Mouse (Mus musculus) hindbrain, postnatal 0 days (tissue): Measurements from ENCODE around the gene Gimap5. TPM values are rescaled to one million over a fixed set of nuclear protein-coding genes. Genes with fewer than 3 reads are reported as not detected.

Source experiments
- ATAC-seq: fragments of 200-750 bp; cut with Nextera tagmentation; 2 replicates; pipeline ENCODE4 v1.8.0; 2017; ENCODE audit warnings: mild to moderate bottlenecking, moderate TSS enrichment, moderate library complexity
- DNase-seq: peaks from one replicate; pipeline ENCODE4 v3.0.0-alpha.2; 2015; ENCODE audit warnings: low spot score
- H3K27ac ChIP-seq: fragments of 300-500 bp; sonication (generic); 2 replicates; pipeline ENCODE4 v1.5.1; 2014; ENCODE audit warnings: mild to moderate bottlenecking
- H3K27me3 ChIP-seq: fragments of 300-500 bp; sonication (generic); 2 replicates; pipeline ENCODE4 v1.6.1; 2014; ENCODE audit warnings: low read length, mixed read lengths; ENCODE audit not compliant: insufficient read depth
- H3K36me3 ChIP-seq: fragments of 300-500 bp; sonication (generic); 2 replicates; pipeline ENCODE4 v1.6.1; 2014; ENCODE audit warnings: low read length, mixed read lengths; ENCODE audit not compliant: insufficient read depth
- H3K4me1 ChIP-seq: fragments of 300-500 bp; sonication (generic); 2 replicates; pipeline ENCODE4 v1.6.1; 2014; ENCODE audit warnings: antibody characterized with exemption, low read length, mixed read lengths; ENCODE audit not compliant: insufficient read depth
- H3K4me2 ChIP-seq: fragments of 300-500 bp; sonication (generic); 2 replicates; pipeline ENCODE4 v1.6.1; 2014; ENCODE audit warnings: low read depth, mild to moderate bottlenecking, low read length, moderate library complexity, mixed read lengths
- H3K4me3 ChIP-seq: fragments of 300-500 bp; sonication (generic); 2 replicates; pipeline ENCODE4 v1.5.1; 2014; ENCODE audit warnings: low read length
- H3K9ac ChIP-seq: fragments of 300-500 bp; sonication (generic); replicated peaks from 2 replicates; pipeline ENCODE4 v1.6.1; 2014; ENCODE audit warnings: mild to moderate bottlenecking, low read length, moderate library complexity, mixed read lengths
- H3K9me3 ChIP-seq: fragments of 300-500 bp; sonication (generic); 2 replicates; pipeline ENCODE4 v1.6.1; 2016; ENCODE audit warnings: low read length, mixed read lengths
- CTCF ChIP-seq: IDR thresholded peaks from 2 replicates; pipeline ENCODE4 v1.5.1; 2016; ENCODE audit warnings: antibody characterized with exemption, control low read depth, low read depth
- WGBS: fragments of 180-500 bp; shearing (Covaris S2); extraction: QIAGEN DNeasy Blood & Tissue Kit; methylation state at CpG from one replicate; pipeline ENCODE4 v1.1.7; 2014; 5-methylcytosine and 5-hydroxymethylcytosine counted together
- polyA plus RNA-seq: library from polyadenylated mRNA; unstranded; fragments of >200 nt; fragmentation: Nextera tagmentation; extraction: Ambion mirVana; gene quantifications from 2 replicates; pipeline ENCODE4 v1.2.1, GENCODE M21; 2015
- total RNA-seq: library from RNA; depleted of rRNA; stranded (reverse); fragments of >200 nt; gene quantifications from 2 replicates; pipeline ENCODE4 v1.2.3, GENCODE M21; 2014; rRNA removed

Gene Gimap5
- total and polyA plus RNA-seq, 2 experiments from 2014 or later: 0.68 to 2.4 TPM

- DNase-seq (peak; percentile 86), ATAC-seq (peak; percentile 74)
- Histone ChIP-seq H3K27ac (no peak overlapping the region), H3K4me1 (no peaks in the 10 kb centered on the region), H3K9ac (no peak overlapping the region), H3K9me3 (no peaks in the 10 kb centered on the region), H3K36me3 (no peaks in the 10 kb centered on the region), H3K4me2 (no peak overlapping the region), H3K4me3 (no peak overlapping the region), H3K27me3 (no peaks in the 10 kb centered on the region)
- TF ChIP-seq CTCF: peak; percentile 90
- 12% methylated on average over 8 of the region's 8 CpGs for WGBS
These were observed 26.0 kb downstream of the Gimap5 start for GRCm38 (mm10) chr6:48772030-48772429.

GRCm38 (mm10) chr6:48784406-48784805 is 38.4 kb downstream of the Gimap5 start:
- Histone ChIP-seq H3K9me3 (no peaks in the 10 kb centered on the region), H3K36me3 (no peaks in the 10 kb centered on the region), H3K4me1 (no peaks in the 10 kb centered on the region), H3K4me3 (no peak overlapping the region), H3K9ac (no peak overlapping the region), H3K27me3 (no peaks in the 10 kb centered on the region), H3K4me2 (no peak overlapping the region), H3K27ac (no peak overlapping the region)
- 84% methylated on average over 1 of the region's 1 CpGs for WGBS
- no peak for ATAC-seq
- no peak for DNase-seq
- TF ChIP-seq CTCF: no peak

- TF ChIP-seq CTCF: no peak
- Histone ChIP-seq H3K4me2 (no peak overlapping the region), H3K4me3 (no peak overlapping the region), H3K9ac (no peak overlapping the region), H3K4me1 (no peaks in the 10 kb centered on the region), H3K9me3 (no peaks in the 10 kb centered on the region), H3K36me3 (no peaks in the 10 kb centered on the region), H3K27ac (no peak overlapping the region), H3K27me3 (no peaks in the 10 kb centered on the region)
- DNase-seq: peak; percentile 24
- 71% methylated on average over 1 of the region's 1 CpGs for WGBS
- no peak for ATAC-seq
These were observed 39.2 kb downstream of the Gimap5 start for GRCm38 (mm10) chr6:48785189-48785588.

GRCm38 (mm10) chr6:48785601-48786000 is 39.6 kb downstream of the Gimap5 start:
- H3K4me2 ChIP-seq: no peak overlapping the region
- TF ChIP-seq CTCF: no peak
- H3K27me3 ChIP-seq: no peaks in the 10 kb centered on the region
- no peaks in the 10 kb centered on the region for H3K4me1 ChIP-seq
- DNase-seq (no peak), ATAC-seq (no peak)
- no peak overlapping the region for H3K4me3 ChIP-seq
- no peaks in the 10 kb centered on the region for H3K9me3 ChIP-seq
- 68% methylated on average over 2 of the region's 2 CpGs for WGBS
- no peaks in the 10 kb centered on the region for H3K36me3 ChIP-seq
- H3K27ac ChIP-seq: no peak overlapping the region
- H3K9ac ChIP-seq: no peak overlapping the region

DNA sequence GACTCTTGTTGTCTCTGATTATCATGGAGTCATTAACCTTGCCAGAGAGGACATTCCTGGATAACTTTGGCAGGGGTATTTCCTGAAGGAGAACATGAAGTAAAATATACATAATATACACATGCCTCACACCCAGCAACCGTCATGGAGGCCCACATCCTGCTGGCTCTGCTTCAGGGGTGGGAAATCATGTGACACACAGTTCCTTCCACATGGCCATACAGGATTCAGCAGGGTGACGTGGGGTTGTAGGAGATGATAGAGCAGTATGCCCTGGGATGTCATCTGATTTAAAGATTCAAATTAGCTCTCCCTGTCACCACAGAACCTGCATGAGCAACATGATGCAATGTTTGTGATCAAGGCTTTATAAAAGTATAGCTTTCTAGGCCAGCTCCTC is 41.9 kb downstream of the Gimap5 start:
- Histone ChIP-seq H3K36me3 (no peaks in the 10 kb centered on the region), H3K4me1 (no peaks in the 10 kb centered on the region), H3K9ac (no peak overlapping the region), H3K27ac (no peak overlapping the region), H3K27me3 (no peaks in the 10 kb centered on the region), H3K4me3 (no peak overlapping the region), H3K4me2 (no peak overlapping the region), H3K9me3 (no peaks in the 10 kb centered on the region)
- WGBS: 73% methylated on average over 2 of the region's 2 CpGs
- ATAC-seq (no peak), DNase-seq (no peak)
- no peak for TF ChIP-seq CTCF

- Histone ChIP-seq H3K9ac (no peak overlapping the region), H3K9me3 (no peaks in the 10 kb centered on the region), H3K4me2 (no peak overlapping the region), H3K27me3 (no peaks in the 10 kb centered on the region), H3K4me1 (no peaks in the 10 kb centered on the region), H3K27ac (no peak overlapping the region), H3K36me3 (no peaks in the 10 kb centered on the region), H3K4me3 (no peak overlapping the region)
- DNase-seq: no peak
- no peak for TF ChIP-seq CTCF
- ATAC-seq: no peak
- 88% methylated on average over 1 of the region's 1 CpGs for WGBS
These were observed 55.9 kb downstream of the Gimap5 start for GRCm38 (mm10) chr6:48801897-48802296.

DNA sequence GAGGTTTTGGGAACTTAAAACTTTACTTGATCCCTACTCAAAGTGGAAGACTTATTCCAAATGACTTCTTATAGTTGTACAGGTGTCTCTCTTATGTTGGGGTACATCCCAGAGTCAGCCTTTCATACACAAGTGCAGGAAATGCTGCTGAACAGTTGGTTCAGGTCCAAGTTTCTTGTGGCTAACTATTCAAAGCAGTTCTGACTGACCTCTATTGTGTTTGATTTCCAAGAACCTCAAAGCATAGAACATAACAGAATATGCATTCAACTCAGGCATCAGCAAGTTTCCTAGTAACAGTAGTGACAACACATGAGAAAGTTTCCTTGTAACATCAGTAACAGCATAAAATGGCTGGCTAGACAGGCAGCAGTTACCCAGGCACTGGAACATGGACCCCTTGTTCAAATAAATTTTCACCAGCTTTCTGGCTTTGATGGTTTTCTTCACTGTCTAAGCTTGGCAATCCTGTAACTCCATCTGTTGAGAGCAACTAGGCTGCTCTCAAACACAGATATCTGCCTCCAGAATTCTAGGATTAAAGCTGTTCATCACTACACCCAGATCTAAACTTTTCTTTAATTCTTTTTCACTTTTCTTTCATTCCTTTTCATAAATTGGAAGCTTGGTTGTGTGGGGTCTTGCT is 57.5 kb downstream of the Gimap5 start:
- DNase-seq (peak; percentile 46), ATAC-seq (peak; percentile 55; the same call in 1 of the 2 replicates)
- Histone ChIP-seq H3K9me3 (no peaks in the 10 kb centered on the region), H3K27me3 (no peaks in the 10 kb centered on the region), H3K4me2 (no peak overlapping the region), H3K36me3 (no peaks in the 10 kb centered on the region), H3K4me1 (no peaks in the 10 kb centered on the region), H3K27ac (peak overlapping the region; percentile 26; the same call in 1 of the 2 replicates), H3K4me3 (no peak overlapping the region), H3K9ac (no peak overlapping the region)
- TF ChIP-seq CTCF: no peak

Other genes with a start within 250 kb of the Gimap5 start
- gene Atp6v0e2, start 208.6 kb upstream of the Gimap5 start, total RNA-seq: 407 and 443 TPM in 2 replicates
- gene Atp6v0e2, start 208.6 kb upstream of the Gimap5 start, polyA plus RNA-seq: 446 and 455 TPM in 2 replicates
- 32.0 and 50.1 TPM in 2 replicates for gene Lrrc61, start 191.4 kb upstream of the Gimap5 start, total RNA-seq
- 14.2 and 15.7 TPM in 2 replicates for gene Lrrc61, start 191.4 kb upstream of the Gimap5 start, polyA plus RNA-seq
- gene Rarres2, start 173.4 kb upstream of the Gimap5 start, total RNA-seq: 2.7 and 4.3 TPM in 2 replicates
- 10.0 and 10.4 TPM in 2 replicates for gene Rarres2, start 173.4 kb upstream of the Gimap5 start, polyA plus RNA-seq
- gene Gm45021, start 156.6 kb upstream of the Gimap5 start, total RNA-seq: not detected in 2 replicates
- not detected in 2 replicates for gene Gm45021, start 156.6 kb upstream of the Gimap5 start, polyA plus RNA-seq
- 83.1 and 86.9 TPM in 2 replicates for gene Repin1, start 152.3 kb upstream of the Gimap5 start, total RNA-seq
- gene Repin1, start 152.3 kb upstream of the Gimap5 start, polyA plus RNA-seq: 40.6 and 41.2 TPM in 2 replicates
- gene Gm44965, start 152.3 kb upstream of the Gimap5 start, total RNA-seq: not detected in 2 replicates
- 0.54 TPM in 1 of 2 replicates, not detected in the other for gene Gm44965, start 152.3 kb upstream of the Gimap5 start, polyA plus RNA-seq
- 11.6 and 13.5 TPM in 2 replicates for gene Zfp775, start 144.1 kb upstream of the Gimap5 start, total RNA-seq
- 7.2 and 8.8 TPM in 2 replicates for gene Zfp775, start 144.1 kb upstream of the Gimap5 start, polyA plus RNA-seq
- gene AI854703, start 119.4 kb upstream of the Gimap5 start, total RNA-seq: 53.3 and 54.9 TPM in 2 replicates
- 29.3 and 30.2 TPM in 2 replicates for gene AI854703, start 119.4 kb upstream of the Gimap5 start, polyA plus RNA-seq
- gene Gimap8, start 99.0 kb upstream of the Gimap5 start, total RNA-seq: 0.72 and 1.3 TPM in 2 replicates
- 0.40 and 0.49 TPM in 2 replicates for gene Gimap8, start 99.0 kb upstream of the Gimap5 start, polyA plus RNA-seq
- gene Gimap9, start 70.1 kb upstream of the Gimap5 start, total RNA-seq: 2.1 and 2.4 TPM in 2 replicates
- gene Gimap9, start 70.1 kb upstream of the Gimap5 start, polyA plus RNA-seq: 1.2 and 2.0 TPM in 2 replicates
- 0.78 and 1.6 TPM in 2 replicates for gene Gimap4, start 61.6 kb upstream of the Gimap5 start, total RNA-seq
- gene Gimap4, start 61.6 kb upstream of the Gimap5 start, polyA plus RNA-seq: 0.56 and 0.66 TPM in 2 replicates
- 3.5 and 5.7 TPM in 2 replicates for gene Gimap6, start 38.0 kb upstream of the Gimap5 start, total RNA-seq
- 6.7 and 7.1 TPM in 2 replicates for gene Gimap6, start 38.0 kb upstream of the Gimap5 start, polyA plus RNA-seq
- not detected in 2 replicates for gene Gm28053, start 27.6 kb upstream of the Gimap5 start, total RNA-seq
- not detected in 2 replicates for gene Gm28053, start 27.6 kb upstream of the Gimap5 start, polyA plus RNA-seq
- gene Gimap7, start 27.6 kb upstream of the Gimap5 start, total RNA-seq: not detected in 2 replicates
- not detected in 2 replicates for gene Gimap7, start 27.6 kb upstream of the Gimap5 start, polyA plus RNA-seq
- gene Gimap1, start 7.1 kb upstream of the Gimap5 start, total RNA-seq: 4.1 and 4.5 TPM in 2 replicates
- gene Gimap1, start 7.1 kb upstream of the Gimap5 start, polyA plus RNA-seq: 2.8 and 3.7 TPM in 2 replicates
- gene Gimap3, start 24.7 kb downstream of the Gimap5 start, total RNA-seq: not detected in 2 replicates
- gene Gimap3, start 24.7 kb downstream of the Gimap5 start, polyA plus RNA-seq: not detected in 2 replicates
- gene Tmem176a, start 94.7 kb downstream of the Gimap5 start, total RNA-seq: 27.2 and 45.4 TPM in 2 replicates
- gene Tmem176a, start 94.7 kb downstream of the Gimap5 start, polyA plus RNA-seq: 35.8 and 40.1 TPM in 2 replicates
- 81.9 and 108 TPM in 2 replicates for gene Tmem176b, start 95.3 kb downstream of the Gimap5 start, total RNA-seq
- gene Tmem176b, start 95.3 kb downstream of the Gimap5 start, polyA plus RNA-seq: 148 and 152 TPM in 2 replicates
- 0.42 TPM in 1 of 2 replicates, not detected in the other for gene Aoc1, start 126.7 kb downstream of the Gimap5 start, total RNA-seq
- 0.06 and 0.11 TPM in 2 replicates for gene Aoc1, start 126.7 kb downstream of the Gimap5 start, polyA plus RNA-seq
- gene 1600015I10Rik, start 183.7 kb downstream of the Gimap5 start, total RNA-seq: not detected in 2 replicates
- gene 1600015I10Rik, start 183.7 kb downstream of the Gimap5 start, polyA plus RNA-seq: not detected in 2 replicates
- not detected in 2 replicates for gene Doxl2, start 228.8 kb downstream of the Gimap5 start, total RNA-seq
- gene Doxl2, start 228.8 kb downstream of the Gimap5 start, polyA plus RNA-seq: not detected in 2 replicates
- not detected in 2 replicates for gene Svs1, start 240.7 kb downstream of the Gimap5 start, total RNA-seq
- gene Svs1, start 240.7 kb downstream of the Gimap5 start, polyA plus RNA-seq: not detected in 2 replicates